Mouse (Mus musculus) hindbrain, embryonic 12.5 days (tissue): ENCODE results near the gene Rps6ka6. TPM values are rescaled to one million over a fixed set of nuclear protein-coding genes. Genes with fewer than 3 reads are reported as not detected.

Source experiments
- ATAC-seq: fragments of 200-750 bp; cut with Nextera tagmentation; 2 replicates; pipeline ENCODE4 v1.8.0; 2017; ENCODE audit warnings: moderate TSS enrichment; ENCODE audit not compliant: low FRiP score
- H3K27ac ChIP-seq: fragments of 300-500 bp; sonication (generic); 2 replicates; pipeline ENCODE4 v1.5.1; 2016; ENCODE audit warnings: mild to moderate bottlenecking
- H3K27me3 ChIP-seq: fragments of 300-500 bp; sonication (generic); 2 replicates; pipeline ENCODE4 v1.6.1; 2016; ENCODE audit warnings: mild to moderate bottlenecking
- H3K36me3 ChIP-seq: fragments of 300-500 bp; sonication (generic); 2 replicates; pipeline ENCODE4 v1.6.1; 2016; ENCODE audit warnings: mild to moderate bottlenecking
- H3K4me1 ChIP-seq: fragments of 300-500 bp; sonication (generic); 2 replicates; pipeline ENCODE4 v1.6.1; 2016
- H3K4me2 ChIP-seq: fragments of 300-500 bp; sonication (generic); replicated peaks from 2 replicates; pipeline ENCODE4 v1.6.1; 2016; ENCODE audit warnings: mild to moderate bottlenecking
- H3K4me3 ChIP-seq: fragments of 300-500 bp; sonication (generic); 2 replicates; pipeline ENCODE4 v1.5.1; 2016; ENCODE audit warnings: mild to moderate bottlenecking
- H3K9ac ChIP-seq: fragments of 300-500 bp; sonication (generic); 2 replicates; pipeline ENCODE4 v1.6.1; 2016; ENCODE audit warnings: mild to moderate bottlenecking, moderate library complexity
- H3K9me3 ChIP-seq: fragments of 300-500 bp; sonication (generic); replicated peaks from 2 replicates; pipeline ENCODE4 v1.6.1; 2016; ENCODE audit warnings: mild to moderate bottlenecking
- WGBS: fragments of 180-500 bp; shearing (Covaris S2); methylation state at CpG from one replicate; pipeline ENCODE4 v1.1.7; 2016; 5-methylcytosine and 5-hydroxymethylcytosine counted together
- polyA plus RNA-seq: library from polyadenylated mRNA; unstranded; fragments of >200 nt; fragmentation: Nextera tagmentation; extraction: Ambion mirVana; gene quantifications from 2 replicates; pipeline ENCODE4 v1.2.1, GENCODE M21; 2016

Gene Rps6ka6
- 45.2 and 45.9 TPM in 2 replicates for polyA plus RNA-seq

DNA sequence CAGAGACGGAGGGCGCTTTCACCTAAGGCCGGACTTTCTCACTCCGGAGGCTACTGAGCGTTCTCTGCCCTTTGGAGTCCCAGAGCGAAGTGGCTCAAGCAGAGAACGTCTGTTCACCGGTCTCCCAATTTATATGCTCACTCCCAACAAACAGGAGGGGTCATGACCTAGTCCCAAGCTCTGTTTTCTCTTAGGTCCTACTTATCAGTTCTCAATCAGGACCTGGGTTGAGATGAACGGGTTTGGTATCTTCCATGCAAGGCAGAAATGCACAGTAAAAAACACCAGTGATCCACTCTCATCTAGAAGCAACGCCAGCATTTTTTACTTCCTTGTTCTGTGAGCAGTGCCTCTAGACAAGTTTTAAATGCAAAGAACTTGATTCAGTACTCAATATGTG, at the start of gene Rps6ka6:
Gene Rps6ka6 (minus strand): TSS at position 101 of the 400 bp plus-strand sequence.
- Histone ChIP-seq H3K9ac (no peak within 1 kb of the TSS), H3K4me1 (no peaks in the 10 kb centered on the region), H3K36me3 (no peaks in the 10 kb centered on the region), H3K4me2 (no peak within 1 kb of the TSS), H3K4me3 (no peak within 1 kb of the TSS), H3K27ac (no peak within 1 kb of the TSS), H3K9me3 (no peaks in the 10 kb centered on the region), H3K27me3 (no peaks in the 10 kb centered on the region)
- ATAC-seq, result no peak
- 71% methylated on average over 10 of the region's 10 CpGs for WGBS

GRCm38 (mm10) chrX:111577044-111577443, 39.3 kb upstream of the Rps6ka6 start:
- Histone ChIP-seq H3K4me2 (no peak overlapping the region), H3K9ac (no peak overlapping the region), H3K27ac (no peak overlapping the region), H3K4me3 (no peak overlapping the region), H3K27me3 (no peaks in the 10 kb centered on the region), H3K9me3 (no peaks in the 10 kb centered on the region), H3K36me3 (no peaks in the 10 kb centered on the region), H3K4me1 (no peaks in the 10 kb centered on the region)
- 84% methylated on average over 2 of the region's 2 CpGs for WGBS
- ATAC-seq, result no peak

- ATAC-seq, result no peak
- no peaks in the 10 kb centered on the region for H3K36me3 ChIP-seq
- no peak overlapping the region for H3K4me3 ChIP-seq
- 59% methylated on average over 1 of the region's 1 CpGs for WGBS
- H3K4me2 ChIP-seq, result no peak overlapping the region
- H3K9ac ChIP-seq, result no peak overlapping the region
- no peaks in the 10 kb centered on the region for H3K4me1 ChIP-seq
- no peaks in the 10 kb centered on the region for H3K27me3 ChIP-seq
- H3K9me3 ChIP-seq, result no peaks in the 10 kb centered on the region
- no peak overlapping the region for H3K27ac ChIP-seq
Measured at GRCm38 (mm10) chrX:111518206-111518605, 19.6 kb downstream of the Rps6ka6 start.

- 33% methylated on average over 12 of the region's 12 CpGs for WGBS
Measured at GRCm38 (mm10) chrX:111463565-111464093, 74.1 kb downstream of the Rps6ka6 start.

GRCm38 (mm10) chrX:111462833-111463564, 74.8 kb downstream of the Rps6ka6 start:
- Histone ChIP-seq H3K27me3 (no peaks in the 10 kb centered on the region), H3K4me2 (peak overlapping the region; percentile 54), H3K4me3 (peak overlapping the region; percentile 57), H3K4me1 (no peaks in the 10 kb centered on the region), H3K27ac (peak overlapping the region; percentile 82), H3K9me3 (no peaks in the 10 kb centered on the region), H3K9ac (peak overlapping the region; percentile 63), H3K36me3 (no peaks in the 10 kb centered on the region)
- 25% methylated on average over 23 of the region's 72 CpGs for WGBS
- peak; percentile 96 for ATAC-seq

More at GRCm38 (mm10) chrX:111463565-111464093, 74.1 kb downstream of the Rps6ka6 start:
- peak overlapping the region; percentile 57 for H3K4me3 ChIP-seq
- no peaks in the 10 kb centered on the region for H3K36me3 ChIP-seq
- H3K27me3 ChIP-seq, result no peaks in the 10 kb centered on the region
- peak overlapping the region; percentile 63; the same call in 1 of the 2 replicates for H3K9ac ChIP-seq
- H3K27ac ChIP-seq, result peak overlapping the region; percentile 82; the same call in 1 of the 2 replicates
- no peak; the same call in 1 of the 2 replicates for ATAC-seq
- H3K4me2 ChIP-seq, result peak overlapping the region; percentile 54
- no peaks in the 10 kb centered on the region for H3K9me3 ChIP-seq
- no peaks in the 10 kb centered on the region for H3K4me1 ChIP-seq

- Histone ChIP-seq H3K27me3 (no peaks in the 10 kb centered on the region), H3K36me3 (no peaks in the 10 kb centered on the region), H3K4me1 (no peaks in the 10 kb centered on the region), H3K4me3 (peak overlapping the region; percentile 57), H3K27ac (peak overlapping the region; percentile 82), H3K4me2 (peak overlapping the region; percentile 54), H3K9me3 (no peaks in the 10 kb centered on the region), H3K9ac (peak overlapping the region; percentile 63)
- 14% methylated on average over 21 of the region's 21 CpGs for WGBS
- ATAC-seq, result peak; percentile 70
Measured at GRCm38 (mm10) chrX:111462495-111462832, 75.3 kb downstream of the Rps6ka6 start.

DNA sequence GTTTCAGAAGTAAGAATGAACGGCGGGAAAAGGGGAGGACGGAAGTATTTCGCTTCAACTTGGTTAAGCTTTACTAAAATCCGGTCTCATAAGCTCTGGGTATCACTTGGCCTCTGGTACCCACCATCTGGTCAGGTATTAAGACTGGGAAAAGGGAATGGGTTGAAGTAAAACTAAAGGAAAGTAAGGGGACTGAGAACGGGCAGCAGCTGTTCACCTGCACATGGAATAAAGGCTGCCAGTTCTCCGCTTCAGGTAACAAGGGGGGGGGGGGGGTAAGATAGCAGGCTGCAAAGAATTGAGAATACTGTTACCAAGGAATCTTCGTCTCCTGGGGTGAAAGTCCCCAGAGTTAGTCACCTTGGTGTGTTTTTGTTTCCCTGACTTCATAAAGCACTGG, 75.7 kb downstream of the Rps6ka6 start:
- no peaks in the 10 kb centered on the region for H3K36me3 ChIP-seq
- no peak for ATAC-seq
- 17% methylated on average over 8 of the region's 8 CpGs for whole genome bisulfite sequencing
- H3K9ac ChIP-seq, result peak overlapping the region; percentile 63
- H3K9me3 ChIP-seq, result no peaks in the 10 kb centered on the region
- H3K4me1 ChIP-seq, result no peaks in the 10 kb centered on the region
- H3K27me3 ChIP-seq, result no peaks in the 10 kb centered on the region
- H3K4me3 ChIP-seq, result peak overlapping the region; percentile 57
- H3K27ac ChIP-seq, result peak overlapping the region; percentile 82; the same call in 1 of the 2 replicates
- peak overlapping the region; percentile 54 for H3K4me2 ChIP-seq

GRCm38 (mm10) chrX:111460166-111460565, 77.6 kb downstream of the Rps6ka6 start:
- H3K27ac ChIP-seq, result no peak overlapping the region
- ATAC-seq, result no peak

GRCm38 (mm10) chrX:111436571-111436970, 101.2 kb downstream of the Rps6ka6 start:
- Histone ChIP-seq H3K9me3 (no peaks in the 10 kb centered on the region), H3K27ac (no peak overlapping the region), H3K27me3 (no peaks in the 10 kb centered on the region), H3K4me1 (no peaks in the 10 kb centered on the region), H3K36me3 (no peaks in the 10 kb centered on the region), H3K4me2 (no peak overlapping the region), H3K4me3 (no peak overlapping the region), H3K9ac (no peak overlapping the region)
- no peak for ATAC-seq

More at GRCm38 (mm10) chrX:111460166-111460565, 77.6 kb downstream of the Rps6ka6 start:
- Histone ChIP-seq H3K4me2 (no peak overlapping the region), H3K9me3 (no peaks in the 10 kb centered on the region), H3K36me3 (no peaks in the 10 kb centered on the region), H3K9ac (no peak overlapping the region), H3K4me3 (no peak overlapping the region), H3K27me3 (no peaks in the 10 kb centered on the region), H3K4me1 (no peaks in the 10 kb centered on the region)

GRCm38 (mm10) chrX:111414775-111415174, 123.0 kb downstream of the Rps6ka6 start:
- Histone ChIP-seq H3K9me3 (no peaks in the 10 kb centered on the region), H3K9ac (no peak overlapping the region), H3K36me3 (no peaks in the 10 kb centered on the region), H3K27me3 (no peaks in the 10 kb centered on the region), H3K4me2 (no peak overlapping the region), H3K4me1 (no peaks in the 10 kb centered on the region), H3K27ac (no peak overlapping the region), H3K4me3 (no peak overlapping the region)
- WGBS, result 90% methylated on average over 4 of the region's 4 CpGs
- ATAC-seq, result no peak

GRCm38 (mm10) chrX:111404816-111405215, 132.9 kb downstream of the Rps6ka6 start:
- Histone ChIP-seq H3K27ac (no peak overlapping the region), H3K4me2 (no peak overlapping the region), H3K4me1 (no peaks in the 10 kb centered on the region), H3K27me3 (no peaks in the 10 kb centered on the region), H3K4me3 (no peak overlapping the region), H3K9ac (no peak overlapping the region), H3K36me3 (no peaks in the 10 kb centered on the region), H3K9me3 (no peaks in the 10 kb centered on the region)
- ATAC-seq, result no peak
- WGBS, result 93% methylated on average over 2 of the region's 2 CpGs

GRCm38 (mm10) chrX:111377020-111377419, 160.7 kb downstream of the Rps6ka6 start:
- H3K9ac ChIP-seq, result no peak overlapping the region
- no peaks in the 10 kb centered on the region for H3K9me3 ChIP-seq
- WGBS, result 72% methylated on average over 5 of the region's 5 CpGs
- no peaks in the 10 kb centered on the region for H3K36me3 ChIP-seq
- no peak overlapping the region for H3K4me2 ChIP-seq
- H3K4me1 ChIP-seq, result no peaks in the 10 kb centered on the region
- H3K4me3 ChIP-seq, result no peak overlapping the region
- ATAC-seq, result no peak
- no peaks in the 10 kb centered on the region for H3K27me3 ChIP-seq
- H3K27ac ChIP-seq, result no peak overlapping the region

DNA sequence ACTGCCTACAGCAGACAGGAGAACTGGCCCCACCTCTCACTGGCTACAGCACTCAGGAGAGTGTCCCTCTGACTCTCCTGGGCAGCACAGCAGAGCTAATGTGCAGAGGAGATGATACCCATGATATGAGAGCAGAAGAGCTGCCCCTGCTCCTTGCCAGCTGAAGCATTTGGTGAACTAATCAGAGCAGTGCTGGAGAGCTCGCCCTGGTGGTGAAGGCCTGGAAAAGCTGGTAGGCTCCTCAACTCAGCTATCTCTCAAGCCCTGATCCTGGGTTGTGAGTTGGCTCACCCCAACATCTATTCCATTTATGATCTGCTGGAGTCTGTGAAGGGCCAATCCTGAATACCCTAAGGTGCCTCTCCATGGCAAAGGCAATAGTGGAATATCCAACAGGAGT, 163.6 kb downstream of the Rps6ka6 start:
- H3K9me3 ChIP-seq, result no peaks in the 10 kb centered on the region
- 47% methylated on average over 1 of the region's 1 CpGs for WGBS
- no peak for ATAC-seq
- no peak overlapping the region for H3K4me3 ChIP-seq
- H3K27me3 ChIP-seq, result no peaks in the 10 kb centered on the region
- no peak overlapping the region for H3K9ac ChIP-seq
- no peaks in the 10 kb centered on the region for H3K4me1 ChIP-seq
- no peaks in the 10 kb centered on the region for H3K36me3 ChIP-seq
- no peak overlapping the region for H3K27ac ChIP-seq
- H3K4me2 ChIP-seq, result no peak overlapping the region
